Mouse (Mus musculus): ENCODE measurements around the gene Msi1. TPM values are rescaled to one million over a fixed set of nuclear protein-coding genes. Genes with fewer than 3 reads are reported as not detected.
A peak's percentile ranks its signal among the peaks of the same experiment; 100 is the strongest.

Gene Msi1
- polyA plus RNA-seq, 1 experiment from 2014 or later = 2.2 TPM

DNA sequence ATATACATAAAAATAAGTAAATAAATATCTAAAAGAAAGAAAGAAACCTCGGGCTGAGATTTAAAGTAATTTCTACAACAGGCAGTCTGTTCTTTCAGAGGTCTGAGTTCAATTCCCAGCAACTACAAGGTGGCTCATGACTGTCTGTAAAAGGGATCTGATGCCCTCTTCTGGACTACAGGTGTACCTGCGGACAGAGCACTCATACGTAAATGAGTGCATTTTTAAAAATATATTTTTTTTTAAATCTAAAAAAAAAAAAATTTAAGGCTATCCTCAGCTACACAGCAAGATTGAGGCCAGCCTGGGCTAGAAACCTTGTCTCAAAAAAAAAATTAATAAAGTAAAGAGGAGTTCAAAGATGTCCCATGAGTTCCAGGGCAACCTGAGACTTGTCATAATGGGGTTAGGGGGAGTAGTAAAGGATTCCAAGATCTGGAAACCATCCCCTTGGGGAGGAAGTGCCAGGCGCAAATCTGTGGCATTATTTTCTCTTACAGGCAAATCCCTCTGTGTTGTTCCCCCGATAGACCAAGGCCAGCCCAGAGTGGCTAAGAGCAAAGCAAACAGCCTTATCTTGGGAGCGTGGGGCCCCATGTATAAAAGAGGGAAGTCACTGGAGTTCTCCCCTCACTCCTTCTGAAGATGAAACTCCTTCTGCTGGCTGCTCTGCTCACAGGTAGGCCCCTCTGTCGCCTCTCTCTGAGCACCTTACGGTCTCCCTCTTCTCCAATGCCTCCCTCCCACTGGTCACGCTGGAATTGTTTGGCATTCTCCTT is 36.4 kb downstream of the Msi1 start, which contains the start of gene Pla2g1b:
Gene Pla2g1b, plus strand, starts transcription at position 621 of the 779 bp plus-strand sequence.
- no peak for DNase-seq (ENCODE audit: low spot score)

DNA sequence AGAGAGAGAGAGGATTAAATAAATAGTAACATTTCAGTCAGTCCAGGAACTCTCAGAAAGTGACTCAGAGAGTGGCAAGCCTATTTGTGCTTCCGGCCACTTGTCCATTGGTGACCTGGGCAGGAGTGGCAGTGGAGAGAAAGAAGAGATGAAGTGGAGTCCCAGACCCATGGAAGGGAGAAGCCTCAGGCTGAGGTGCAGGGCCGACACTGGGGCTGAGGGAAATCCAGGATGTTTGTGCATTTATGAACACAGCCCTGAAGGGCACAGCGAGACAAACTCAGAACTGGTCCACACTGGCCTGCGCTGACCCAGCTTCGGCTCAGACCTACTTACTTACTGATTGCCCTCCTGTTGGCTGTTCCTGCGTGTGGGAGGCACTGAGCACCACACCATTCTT is 40.4 kb downstream of the Msi1 start:
- no peak for DNase-seq (ENCODE audit: low spot score)

DNA sequence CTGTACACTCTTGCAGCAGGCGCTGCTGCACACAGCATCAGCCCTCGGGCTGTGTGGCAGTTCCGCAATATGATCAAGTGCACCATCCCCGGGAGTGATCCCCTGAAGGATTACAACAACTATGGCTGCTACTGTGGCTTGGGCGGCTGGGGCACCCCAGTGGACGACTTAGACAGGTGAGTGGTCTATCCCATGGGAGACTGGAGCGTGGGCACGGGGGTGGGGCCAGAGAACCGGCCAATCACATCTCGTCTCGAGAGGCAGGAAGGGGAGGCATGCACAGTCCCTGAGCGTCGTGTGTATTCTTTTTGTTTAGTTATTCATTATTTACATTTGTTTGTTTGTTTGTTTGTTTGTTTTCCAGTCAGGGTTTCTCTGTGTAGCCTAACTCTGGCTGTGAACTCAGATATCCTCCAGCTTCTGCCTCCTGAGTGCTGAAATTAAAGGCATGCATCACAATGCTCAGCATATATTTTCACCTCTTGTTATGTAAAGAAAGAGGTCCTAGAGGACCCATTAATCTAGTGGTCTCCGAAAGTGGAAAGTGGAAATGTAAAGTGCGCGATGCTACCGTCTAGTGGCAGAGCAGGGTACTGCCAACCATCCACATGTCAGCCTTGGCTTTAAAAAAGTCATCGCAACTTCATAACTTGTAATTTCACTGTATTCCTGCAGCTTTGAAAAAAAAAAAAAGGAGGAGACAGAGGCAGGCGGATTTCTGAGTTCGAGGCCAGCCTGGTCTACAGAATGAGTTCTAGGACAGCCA is 41.5 kb downstream of the Msi1 start:
- DNase-seq (ENCODE audit: low spot score) = peak; percentile 43

DNA sequence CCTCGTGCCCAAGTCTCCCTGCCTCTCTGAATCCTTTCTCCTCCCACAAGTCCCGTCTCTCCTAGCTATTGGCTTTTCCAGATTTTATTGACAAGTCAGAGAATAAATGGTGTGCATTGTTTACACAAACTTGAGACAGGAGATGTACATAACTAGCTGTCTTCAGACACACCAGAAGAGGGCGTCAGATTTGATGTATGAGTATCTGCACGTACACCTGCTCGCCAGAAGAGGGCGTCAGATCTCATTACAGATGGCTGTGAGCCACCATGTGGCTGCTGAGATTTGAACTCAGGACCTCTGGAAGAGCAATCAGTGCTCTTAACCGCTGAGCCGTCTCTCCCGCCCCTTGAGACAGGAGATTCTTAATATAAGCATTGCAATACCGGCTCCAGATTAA is 43.8 kb downstream of the Msi1 start:
- DNase-seq (ENCODE audit: low spot score) = no peak

DNA sequence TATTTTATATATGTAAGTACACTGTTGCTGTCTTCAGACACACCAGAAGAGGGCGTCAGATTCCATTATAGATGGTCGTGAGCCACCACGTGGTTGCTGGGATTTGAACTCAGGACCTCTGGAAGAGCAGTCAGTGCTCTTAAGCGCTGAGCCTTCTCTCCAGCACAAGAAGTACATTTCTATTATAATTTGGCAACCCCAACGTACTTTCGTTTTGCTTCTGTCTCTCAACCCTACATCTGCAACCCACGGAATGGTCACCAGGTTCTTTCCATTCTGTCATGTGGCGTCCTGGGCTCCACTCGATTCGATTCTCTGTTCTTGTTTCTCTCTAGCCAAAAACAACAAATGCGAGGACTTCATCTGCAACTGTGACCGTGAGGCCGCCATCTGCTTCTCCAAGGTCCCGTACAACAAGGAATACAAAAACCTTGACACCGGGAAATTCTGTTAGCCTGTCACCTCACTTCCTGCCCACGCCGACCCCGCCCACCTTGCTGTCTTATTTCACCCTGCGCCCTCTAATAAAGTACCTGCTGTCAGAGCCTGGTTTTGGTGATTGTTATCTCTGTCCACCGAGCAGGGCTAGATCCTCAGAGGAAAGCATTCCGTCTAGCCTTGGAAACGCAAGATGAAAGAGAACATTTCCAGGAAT is 44.9 kb downstream of the Msi1 start:
- DNase-seq (ENCODE audit: low spot score) = no peak

DNA sequence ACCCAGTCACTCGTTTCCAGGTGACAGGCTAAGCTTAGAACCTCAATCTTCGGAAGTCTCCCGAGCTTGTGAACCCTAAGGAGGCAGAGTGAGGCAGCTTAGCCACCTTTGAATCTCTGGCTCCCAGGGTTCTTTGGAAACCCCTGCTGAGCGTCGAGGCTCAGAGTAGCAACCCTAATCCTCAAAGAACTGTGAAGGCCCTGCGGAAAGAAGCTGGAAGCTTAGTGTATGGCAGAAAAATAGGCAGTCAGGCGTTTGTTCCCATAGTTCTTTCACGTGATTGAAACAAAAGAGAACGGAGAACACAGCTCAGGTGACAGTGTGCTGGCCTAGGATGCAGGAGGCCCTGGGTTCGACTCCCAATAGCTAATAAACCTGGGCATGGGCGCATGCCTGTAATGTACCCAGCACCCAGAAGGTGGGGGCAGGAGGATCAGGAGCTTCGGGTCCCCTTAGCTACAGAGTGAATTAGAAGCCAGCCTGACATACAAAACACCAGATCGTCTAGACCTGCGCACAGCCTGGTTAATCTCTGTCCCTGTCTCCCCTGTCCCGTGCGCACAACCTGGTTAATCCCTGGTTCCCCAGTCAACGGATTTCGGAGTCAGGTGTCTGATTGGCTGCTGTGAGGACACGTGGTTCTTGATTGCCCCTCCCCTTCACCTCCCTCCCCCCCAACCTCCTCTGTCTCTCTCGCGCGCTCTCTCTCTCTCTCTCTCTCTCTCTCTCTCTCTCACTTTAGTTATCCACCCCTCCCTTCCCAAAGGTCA is 46.1 kb downstream of the Msi1 start:
- DNase-seq (ENCODE audit: low spot score) = peak; percentile 59

DNA sequence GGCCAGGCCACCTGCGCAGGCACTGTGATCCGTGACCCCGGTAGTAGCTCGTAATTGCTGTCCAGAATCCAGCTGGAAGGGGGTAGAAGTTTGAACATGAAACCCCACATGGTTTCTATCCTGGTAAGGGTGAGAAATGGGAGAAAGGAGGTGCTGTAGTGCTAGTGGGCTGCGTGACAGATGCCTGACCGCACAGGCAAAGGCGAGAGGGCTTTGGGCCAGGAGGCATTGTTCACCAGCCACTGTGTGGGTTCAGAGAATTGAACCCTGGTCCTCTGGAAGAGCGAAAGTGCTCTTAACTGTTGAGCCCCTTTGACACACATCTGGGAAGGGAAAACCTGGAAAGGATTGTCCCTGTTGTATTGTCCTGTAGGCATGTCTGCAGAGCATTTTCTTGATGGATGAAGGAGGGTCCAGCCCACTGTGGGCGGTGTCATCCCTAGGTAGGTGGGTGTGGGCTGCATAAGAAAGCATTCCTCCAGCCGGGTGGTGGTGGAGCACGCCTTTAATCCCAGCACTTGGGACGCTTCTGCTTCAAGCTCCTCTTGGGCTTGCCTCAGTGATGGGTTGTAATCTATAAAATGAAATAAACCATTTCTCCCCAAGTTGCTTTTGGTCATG is 46.8 kb downstream of the Msi1 start:
- no peak for DNase-seq (ENCODE audit: low spot score)

DNA sequence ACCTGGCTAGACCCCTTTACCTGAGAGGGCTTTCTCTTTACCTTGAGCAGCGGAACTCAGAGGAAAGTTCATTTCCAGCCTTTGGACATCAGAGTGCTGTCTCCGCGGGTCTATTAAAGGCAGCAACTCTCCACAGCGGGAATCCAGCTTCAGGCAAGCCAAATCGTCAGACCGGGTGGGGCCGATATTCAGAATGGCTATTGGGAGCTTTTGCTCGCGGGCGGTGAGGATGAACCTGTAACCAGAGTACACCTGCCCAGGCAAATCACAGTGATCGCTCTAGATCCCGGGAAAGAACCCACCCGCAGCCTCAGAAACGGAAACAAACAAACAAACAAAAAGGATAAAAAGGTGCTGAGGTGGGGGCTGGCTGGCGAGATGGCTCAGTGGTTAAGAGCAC is 50.2 kb downstream of the Msi1 start:
- no peak for DNase-seq (ENCODE audit: low spot score)

DNA sequence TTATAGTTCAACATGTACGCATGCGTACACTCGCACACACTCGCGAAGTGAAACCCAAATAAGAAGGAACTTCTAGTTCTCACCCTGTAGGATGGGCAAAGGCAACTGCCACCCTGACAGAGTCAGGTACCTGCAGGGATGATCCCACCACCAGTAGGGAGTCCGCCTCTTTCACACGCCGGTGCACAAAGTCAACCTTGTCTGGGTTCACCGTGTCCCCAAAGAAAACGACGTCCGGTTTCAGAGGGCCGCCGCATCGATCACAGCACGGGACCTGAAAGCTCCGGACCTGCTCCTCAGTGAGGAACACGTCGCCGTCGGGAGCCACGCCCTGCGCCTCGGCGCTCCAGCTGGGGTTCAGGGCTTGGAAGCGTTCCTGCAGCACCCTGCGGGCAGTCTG is 50.7 kb downstream of the Msi1 start:
- DNase-seq (ENCODE audit: low spot score) = no peak

DNA sequence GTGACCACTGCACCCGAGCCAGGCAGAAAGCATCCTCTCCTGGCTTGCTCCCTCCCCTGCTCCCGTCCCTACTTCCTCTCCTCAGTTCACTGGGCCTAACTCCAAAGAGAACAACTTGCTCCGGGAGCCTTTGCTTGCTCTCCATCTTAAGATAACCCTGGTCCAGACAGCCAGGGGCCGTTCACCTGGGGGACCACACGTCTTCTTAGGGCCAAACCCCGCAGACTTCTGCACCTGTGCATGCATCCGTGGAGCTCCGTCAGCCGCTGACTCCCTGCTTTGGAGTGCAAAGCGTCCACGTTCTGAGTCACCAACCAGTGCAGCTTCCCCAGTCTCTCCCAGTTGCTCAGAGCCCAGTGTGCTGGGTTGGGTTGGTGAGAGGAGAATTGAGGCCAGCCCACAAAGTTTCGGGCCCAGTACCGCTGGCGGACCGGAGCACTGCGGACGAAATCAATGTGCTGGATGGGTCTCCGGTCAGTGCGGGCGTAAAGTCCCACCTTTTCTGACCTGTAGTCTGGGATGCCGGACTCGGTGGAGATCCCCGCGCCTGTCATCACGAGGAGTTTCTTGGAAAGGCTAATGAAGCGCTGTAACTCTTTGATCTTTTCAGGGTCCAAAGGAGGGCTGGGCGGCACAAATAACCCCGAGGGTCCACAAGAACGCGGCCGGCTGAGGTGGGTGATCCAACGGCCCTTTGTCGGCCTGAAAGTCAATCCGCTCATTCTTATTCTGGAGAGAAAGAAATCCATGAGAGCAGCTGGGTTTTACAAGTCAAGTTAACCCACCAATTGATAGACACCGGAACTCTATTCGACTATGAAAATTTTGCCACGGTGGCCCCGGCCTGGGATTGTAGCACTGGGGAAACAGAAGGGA is 53.2 kb downstream of the Msi1 start:
- no peak for DNase-seq (ENCODE audit: low spot score)

DNA sequence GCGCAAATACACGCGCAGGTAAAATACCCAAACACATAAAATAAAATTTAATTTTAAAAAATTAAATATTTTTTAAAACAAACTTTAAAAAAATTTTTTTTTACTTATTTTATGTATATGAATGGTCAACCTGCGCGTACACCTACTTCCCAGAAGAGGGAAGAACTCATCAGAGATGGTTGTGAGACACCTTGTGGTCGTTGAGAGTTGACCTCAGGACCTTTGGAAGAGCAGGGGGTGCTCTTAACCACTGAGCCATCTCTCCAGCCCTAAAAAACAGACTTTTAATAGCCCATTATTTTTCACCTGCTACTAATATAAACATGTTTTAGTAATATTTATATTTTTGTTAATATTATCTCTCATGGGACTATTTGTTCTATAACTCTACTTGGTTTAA is 54.0 kb downstream of the Msi1 start:
- DNase-seq (ENCODE audit: low spot score) = no peak

DNA sequence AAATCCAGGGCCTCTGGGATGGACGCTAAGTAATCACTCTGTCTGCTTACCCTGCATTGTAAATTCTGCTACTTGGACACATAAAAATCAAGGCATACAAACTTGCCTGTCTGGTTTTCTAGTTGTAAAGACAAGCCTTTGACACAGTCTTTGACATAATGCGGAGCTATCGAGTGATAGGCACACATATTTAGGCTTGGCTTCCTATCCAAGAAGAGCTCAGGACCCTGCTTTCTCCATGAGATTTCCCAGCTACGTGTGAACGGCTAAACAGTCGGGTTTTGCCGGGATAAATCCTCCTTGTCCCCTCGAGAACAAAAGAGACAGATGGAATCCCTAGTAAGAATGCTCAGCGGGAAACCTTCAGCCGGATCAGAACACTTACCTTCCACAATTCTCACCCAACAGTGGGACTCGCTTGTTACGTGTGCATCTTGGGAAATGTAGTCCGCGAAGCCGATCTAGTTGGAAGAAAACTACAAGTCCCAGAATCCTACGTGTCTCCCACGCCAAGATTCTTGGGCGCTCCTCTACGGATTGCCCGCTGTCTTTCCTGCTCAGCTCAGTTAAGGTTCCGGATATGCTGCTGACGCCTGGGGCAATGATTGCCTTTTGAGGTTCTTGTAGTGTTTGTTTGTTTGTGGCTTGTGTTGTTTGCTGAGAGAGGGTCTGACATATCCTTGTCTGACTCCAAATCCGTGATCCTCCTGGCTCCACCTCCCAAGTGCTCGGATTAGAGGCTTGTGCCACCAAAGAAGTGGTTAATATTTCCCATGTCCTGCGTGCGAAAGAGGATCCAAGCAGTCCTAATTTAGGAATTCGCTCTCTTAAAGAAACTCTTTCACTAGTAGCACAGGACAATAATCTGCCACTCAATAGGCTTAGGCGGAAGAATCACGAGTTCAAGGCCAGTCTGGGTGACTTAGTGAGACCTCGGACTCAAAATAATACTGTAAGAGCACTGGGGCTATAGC is 54.8 kb downstream of the Msi1 start, which contains the start of gene Sirt4:
Gene Sirt4, minus strand, starts transcription at position 779 of the 974 bp plus-strand sequence.
- DNase-seq (ENCODE audit: low spot score) = peak; percentile 95

DNA sequence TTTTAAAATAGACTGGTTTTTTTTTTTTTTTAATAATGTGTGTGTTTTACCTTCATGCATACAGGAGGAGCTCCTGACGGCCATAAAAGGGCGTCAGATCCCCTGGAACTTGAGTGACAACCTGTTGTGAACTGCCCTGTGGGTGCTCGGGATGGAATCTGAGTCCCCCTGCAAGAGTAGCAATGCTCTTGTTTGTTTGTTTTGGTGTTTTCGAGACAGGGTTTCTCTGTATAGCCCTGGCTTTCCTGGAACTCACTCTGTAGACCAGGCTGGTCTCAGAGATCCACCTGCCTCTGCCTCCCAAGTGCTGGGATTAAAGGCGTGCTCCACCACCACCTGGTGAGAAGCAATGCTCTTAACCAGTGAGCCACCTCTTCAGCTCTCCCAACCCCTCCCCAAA is 55.6 kb downstream of the Msi1 start:
- no peak for DNase-seq (ENCODE audit: low spot score)

DNA sequence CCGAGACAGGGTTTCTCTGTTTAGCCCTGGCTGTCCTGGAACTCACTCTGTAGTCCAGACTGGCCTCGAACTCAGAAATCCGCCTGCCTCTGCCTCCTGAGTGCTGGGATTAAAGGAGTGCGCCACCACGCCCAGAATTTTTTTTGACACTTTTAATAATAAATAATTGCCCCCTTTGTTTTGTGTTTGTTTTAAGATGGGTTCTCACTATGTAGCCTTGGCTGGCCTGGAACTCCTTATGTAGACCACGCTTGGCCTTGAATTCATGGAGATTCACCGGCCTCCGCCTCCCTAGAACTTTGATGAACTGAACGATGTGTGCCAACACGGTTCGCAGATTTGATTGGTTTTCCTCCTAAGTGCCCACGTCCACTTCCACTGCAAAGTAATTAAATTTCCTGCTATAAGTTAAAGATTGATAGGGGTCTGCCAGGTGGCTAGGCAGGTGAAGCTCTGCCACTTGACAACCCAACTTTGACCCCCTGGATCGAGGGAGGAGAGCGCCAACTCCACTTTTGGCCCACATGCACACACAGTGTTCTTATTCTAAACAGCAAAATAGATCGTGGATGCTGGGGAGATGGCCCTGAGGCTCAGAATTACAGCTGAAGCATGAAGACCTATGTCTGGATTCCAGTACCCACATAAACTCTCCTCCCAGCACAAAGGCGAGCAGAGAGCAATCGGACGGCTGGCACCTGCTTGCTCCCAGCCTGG is 56.2 kb downstream of the Msi1 start:
- DNase-seq (ENCODE audit: low spot score) = no peak

DNA sequence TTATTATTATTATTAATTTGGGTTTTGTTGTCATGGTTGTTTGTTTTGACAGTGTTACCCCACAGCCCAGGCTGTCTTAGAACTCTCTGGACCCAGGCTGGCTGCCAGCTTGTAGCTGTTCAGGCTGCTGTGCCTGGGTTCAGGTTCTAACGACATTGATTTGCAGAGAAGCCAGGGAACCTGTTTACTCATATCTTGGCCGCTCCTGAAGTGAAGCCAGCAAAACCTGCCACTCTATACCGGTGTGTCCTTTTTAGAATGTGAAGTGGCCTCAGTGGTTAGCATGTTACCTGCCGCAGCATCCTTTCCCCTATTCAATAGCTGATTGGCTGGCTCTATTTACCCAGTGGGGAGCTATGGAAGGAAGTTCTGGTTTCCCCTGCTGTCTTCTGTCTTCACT is 57.3 kb downstream of the Msi1 start:
- no peak for DNase-seq (ENCODE audit: low spot score)

DNA sequence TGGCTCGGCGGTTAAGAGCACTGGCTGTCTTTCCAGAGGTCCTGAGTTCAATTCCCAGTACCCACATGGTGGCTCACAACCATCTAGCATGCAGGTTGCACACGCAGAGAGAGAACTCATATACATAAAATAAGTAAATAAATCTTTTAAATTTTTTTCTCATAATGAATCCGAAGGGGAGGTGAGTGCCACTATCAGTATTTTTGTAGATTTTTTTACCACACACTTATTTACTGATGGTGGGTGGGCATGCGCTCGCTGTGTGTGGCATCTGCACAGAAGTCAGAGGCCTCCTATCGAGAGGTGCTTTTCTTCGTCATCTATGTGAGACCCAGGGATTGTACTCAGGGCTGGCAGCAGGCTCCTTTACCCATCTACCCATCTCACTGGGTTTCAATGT is 58.0 kb downstream of the Msi1 start:
- DNase-seq (ENCODE audit: low spot score) = no peak

DNA sequence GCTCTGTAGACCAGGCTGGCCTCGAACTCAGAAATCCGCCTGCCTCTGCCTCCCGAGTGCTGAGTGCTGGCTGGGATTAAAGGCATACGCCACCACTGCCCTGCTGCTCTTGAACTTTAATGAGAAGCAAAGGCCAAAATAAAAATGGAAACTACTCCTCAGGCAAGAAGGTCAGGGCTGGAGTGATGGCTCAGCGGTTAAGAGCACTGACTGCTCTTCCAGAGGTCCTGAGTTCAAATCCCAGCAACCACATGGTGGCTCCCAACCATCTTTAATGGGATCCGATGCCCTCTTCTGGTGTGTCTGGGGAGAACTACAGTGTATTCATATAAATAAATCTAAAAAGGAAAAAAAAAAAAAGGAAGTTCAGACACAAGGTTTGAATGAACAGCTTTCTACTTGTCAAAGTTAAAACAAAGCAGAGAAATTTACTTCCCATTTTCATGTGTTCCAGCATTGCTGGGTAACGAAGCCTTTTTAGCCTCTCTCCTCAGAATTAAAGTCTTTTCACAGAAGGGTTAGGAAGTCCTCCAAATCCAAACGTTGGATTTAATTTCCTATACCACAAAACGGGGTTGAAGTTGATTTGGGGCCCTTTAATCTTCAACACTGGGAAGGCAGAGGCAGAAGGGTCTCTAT is 58.7 kb downstream of the Msi1 start:
- DNase-seq (ENCODE audit: low spot score) = no peak
